Mouse (Mus musculus) adipocyte (in vitro differentiated cells): ENCODE measurements around the gene Vmn1r6.
"Not testable (repeated sequence)": the region's sequence is repeated elsewhere in the genome, so short reads cannot be mapped to it uniquely, and the experiment has no call there.

Experiments
- DNase-seq: peaks from one replicate; pipeline ENCODE4 v3.0.0-alpha.2; 2016; ENCODE audit warnings: low spot score

The Vmn1r6 gene

DNA sequence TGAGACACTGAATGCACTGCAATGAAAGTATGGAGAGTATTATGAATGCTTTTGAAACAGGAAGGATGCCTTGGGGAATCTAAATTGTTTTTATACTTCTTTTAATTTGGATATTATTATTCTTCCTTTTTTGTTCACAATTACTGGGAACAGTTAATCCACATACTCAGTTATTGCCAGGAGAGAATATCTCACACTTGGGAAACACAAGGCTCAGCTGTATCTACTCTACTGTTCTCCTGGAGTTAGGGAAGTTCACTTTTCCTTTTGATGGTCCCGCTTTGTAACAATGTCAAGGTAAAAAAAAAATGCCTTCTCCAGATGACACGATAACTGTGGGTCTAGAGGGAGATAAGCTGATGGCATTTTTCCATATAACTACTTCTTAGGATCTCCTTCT lies at the start of gene Vmn1r6:
Gene Vmn1r6 (plus strand): TSS at position 301 of the 400 bp plus-strand sequence.
- DNase-seq: no peak

DNA sequence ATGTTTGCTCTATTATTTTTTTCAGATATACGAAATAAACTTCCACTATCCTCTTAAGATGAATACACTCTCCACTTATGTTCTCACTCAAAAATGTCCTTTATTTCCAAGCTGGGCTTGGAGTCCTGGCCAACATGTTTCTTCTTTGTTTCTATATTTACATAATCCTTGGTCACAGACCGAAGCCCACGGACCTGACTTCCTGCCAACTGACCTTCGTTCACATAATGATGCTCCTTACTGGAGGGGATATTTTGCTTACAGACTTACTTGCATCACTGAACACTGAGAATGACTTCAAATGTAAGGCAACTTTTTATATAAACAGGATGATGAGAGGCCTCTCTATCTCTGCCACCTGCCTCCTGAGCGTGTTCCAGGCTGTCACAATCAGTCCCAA lies 40.6 kb upstream of the Vmn1r6 start:
- no peak for DNase-seq

DNA sequence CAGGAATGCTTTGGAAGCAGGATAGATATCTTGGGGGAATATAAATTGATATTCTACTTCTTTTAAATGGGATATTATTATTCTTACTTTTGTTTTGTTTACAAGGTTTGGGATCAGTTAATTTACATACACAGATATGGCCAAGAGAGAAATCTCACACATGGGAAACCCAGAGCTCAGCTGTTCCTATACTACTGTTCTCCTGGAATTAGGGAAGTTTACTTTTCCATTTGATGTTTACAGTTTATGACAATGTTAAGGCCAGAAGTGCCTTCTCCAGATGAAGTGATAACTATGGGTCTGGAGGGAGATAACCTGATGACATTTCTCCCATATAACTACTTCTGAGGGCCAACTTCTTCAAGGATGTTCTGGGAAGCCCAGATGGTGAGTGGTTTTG lies 27.1 kb upstream of the Vmn1r6 start, which contains the start of gene Vmn1r5:
Gene Vmn1r5 (plus strand): TSS at position 301 of the 400 bp plus-strand sequence.
- DNase-seq: no peak

DNA sequence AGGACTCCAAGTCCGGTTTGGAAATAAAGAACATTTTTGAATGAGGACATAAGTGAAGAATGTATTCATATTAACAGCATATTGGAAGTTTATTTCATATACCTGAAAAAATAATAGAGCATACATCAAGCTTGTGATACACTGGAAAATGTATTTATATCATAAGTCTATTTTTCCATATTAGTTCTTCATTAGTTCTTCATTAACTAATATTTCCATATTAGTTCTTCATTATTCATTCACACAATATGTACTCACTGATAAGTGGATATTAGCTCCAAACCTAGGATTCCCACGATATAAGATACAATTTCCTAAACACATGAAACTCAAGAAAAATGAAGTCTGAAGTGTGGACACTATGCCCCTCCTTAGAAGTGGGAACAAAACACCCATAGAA lies 28.2 kb downstream of the Vmn1r6 start, which contains the start of gene Vmn1r7:
Gene Vmn1r7 (minus strand): TSS at position 101 of the 400 bp plus-strand sequence.
- DNase-seq: not testable (repeated sequence)

DNA sequence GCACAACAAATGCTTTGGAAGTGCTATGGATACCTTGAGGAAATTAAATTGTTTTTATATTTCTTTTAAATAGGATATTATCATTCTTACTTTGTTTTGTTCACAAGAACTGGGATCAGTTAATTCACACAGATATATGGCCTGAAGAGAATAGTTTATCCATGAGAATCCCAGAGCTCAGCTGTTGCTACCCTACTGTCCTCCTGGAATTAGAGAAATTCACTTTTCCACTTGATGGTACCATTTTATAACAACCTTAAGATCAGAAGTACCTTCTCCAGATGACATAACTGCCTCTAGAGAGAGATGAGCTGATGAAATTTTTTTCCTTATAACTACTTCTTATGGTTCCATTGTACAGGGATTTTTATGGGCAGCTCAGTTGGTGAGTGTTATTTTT lies 34.9 kb downstream of the Vmn1r6 start, which contains the start of gene Vmn1r8:
Gene Vmn1r8 (plus strand): TSS at position 301 of the 400 bp plus-strand sequence.
- DNase-seq: no peak

DNA sequence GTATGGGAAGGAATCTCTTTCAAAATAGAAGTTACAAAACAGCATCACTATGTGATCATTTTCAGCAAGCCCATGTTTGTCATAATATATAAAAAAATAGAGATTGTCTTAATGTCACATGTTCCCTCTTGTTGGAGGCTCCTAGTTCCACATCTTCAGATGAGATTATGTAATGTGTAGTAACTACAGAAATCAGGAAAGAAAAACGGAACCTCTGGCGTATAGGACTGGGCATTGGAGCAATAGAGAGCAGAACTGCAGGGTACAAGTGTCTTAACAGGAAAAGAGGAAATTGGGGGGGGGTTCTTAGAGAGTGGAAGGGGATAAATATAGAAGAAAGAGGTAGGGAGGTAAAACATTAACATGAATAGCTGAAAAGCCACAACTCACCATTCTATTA lies 37.6 kb downstream of the Vmn1r6 start:
- DNase-seq: no peak
